Mouse (Mus musculus) frontal cortex, postnatal 36 days (tissue): ENCODE measurements around the gene Scel.

ENCODE experiments used
- DNase-seq, 2 experiments: peaks; one replicate each; pipeline ENCODE4 v3.0.0; 2022; ENCODE audit warnings: low spot score in 2 of 2

Scel gene

DNA sequence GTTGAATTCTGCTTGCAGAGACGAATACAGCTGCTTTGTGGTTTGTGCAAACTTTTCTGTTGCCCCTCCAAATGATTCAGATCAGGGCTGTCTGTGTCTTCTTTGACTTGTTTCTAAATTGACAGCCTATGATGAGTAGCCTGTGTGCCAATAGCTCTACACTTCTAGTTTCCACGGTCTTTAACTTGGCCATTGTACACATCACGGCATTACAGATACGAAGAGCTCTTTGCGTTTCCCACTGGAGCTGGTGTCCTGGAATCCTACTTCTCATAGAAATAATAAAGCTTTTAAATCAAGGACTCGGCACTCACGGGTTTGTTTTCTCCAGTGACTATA lies 300 bp downstream of the Scel start:
- no peak for DNase-seq

DNA sequence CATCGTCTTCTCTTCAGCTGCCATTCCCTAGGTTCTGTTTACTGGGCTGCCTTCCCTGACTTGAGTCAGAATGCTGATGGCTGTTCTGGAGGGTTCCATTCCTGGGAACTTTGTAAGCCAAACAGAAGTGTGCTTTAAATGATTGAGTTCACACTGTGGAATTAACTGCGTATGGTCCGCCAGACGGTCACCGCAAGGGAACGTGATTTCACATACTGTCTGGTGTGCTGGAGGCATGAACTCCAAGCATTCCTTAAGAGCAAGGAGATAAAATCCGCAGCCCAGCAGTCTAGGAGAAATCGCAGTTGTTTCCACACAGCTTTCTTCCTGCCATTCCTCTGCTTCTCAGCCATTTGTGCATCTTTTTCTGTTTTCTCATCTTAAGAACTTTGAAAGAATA lies 2.3 kb downstream of the Scel start:
- DNase-seq = no peak

DNA sequence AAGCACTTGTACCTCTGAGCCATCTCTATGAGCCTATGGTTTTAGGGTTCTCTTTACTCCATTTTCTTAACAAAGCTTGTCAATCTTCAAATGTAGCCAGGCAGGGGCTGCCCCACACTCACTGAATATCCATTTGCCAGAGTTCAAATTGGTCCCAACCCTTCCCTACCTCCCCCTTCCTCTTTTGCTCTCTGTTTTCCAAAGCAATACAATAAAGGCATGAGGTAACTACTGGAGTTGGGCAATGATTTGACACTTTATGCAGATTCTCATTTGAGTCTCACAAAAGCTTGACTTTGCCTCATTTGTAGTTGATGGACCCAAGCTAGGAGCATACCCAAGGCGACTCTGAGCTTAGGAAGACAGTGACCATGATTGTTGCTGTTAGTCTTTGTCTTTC lies 13.1 kb downstream of the Scel start:
- no peak for DNase-seq

DNA sequence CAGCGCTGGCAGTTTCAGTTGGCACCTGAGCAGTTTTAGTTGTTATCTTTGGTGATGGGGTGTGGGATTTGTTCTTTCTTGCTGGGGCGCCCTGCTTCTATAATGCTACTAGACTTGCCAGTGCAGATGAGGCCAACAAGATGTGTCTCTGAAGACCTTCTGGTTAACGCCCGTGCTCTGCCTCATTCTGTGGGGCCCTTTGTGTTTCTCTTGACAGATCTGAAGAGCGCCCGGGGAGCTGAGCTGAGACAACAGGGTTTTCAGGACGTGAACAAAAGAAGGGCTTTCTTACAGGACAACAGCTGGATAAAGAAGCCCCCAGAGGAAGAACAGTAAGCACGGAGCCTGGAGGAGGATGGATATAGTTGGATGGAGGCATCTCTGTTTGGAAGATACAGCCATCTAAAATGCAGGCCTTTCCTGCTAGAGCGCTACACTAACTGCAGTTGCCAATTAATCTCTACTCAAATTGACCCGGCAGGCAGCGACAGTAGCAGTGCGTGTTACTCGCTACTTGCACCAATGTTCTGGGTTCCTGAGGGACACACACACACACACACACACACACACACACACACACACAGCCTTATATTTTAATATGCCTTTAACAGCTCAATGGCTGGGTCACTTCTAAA lies 16.7 kb downstream of the Scel start:
- DNase-seq = no peak

DNA sequence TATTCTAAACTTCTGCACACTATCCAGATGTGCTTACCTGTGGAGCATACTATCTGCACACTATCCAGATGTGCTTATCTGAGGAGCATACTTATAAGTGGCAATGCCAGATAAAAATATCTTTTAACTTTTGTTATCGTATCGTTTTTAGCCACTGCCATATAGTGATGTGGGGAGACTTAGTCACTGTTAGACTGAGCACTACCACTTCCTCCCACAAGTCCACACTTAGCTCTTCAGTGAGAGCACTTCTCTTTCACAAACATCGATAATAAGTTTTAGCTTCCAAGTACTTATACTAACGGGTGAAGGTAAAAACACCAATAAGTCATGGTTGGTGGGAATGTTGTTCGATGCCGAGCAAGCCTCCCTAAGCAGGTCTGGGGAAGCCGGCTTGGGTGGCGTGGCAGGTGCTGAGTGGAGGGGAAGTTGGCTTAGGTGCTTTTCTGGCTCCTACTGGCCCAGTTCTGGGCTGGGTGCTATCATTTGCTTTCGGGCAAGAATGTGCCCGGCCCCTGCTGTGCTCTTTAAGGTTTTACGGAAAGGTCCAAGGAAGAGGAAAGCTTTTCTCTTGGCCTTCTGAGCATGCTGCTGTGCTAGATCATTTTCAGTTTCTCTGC lies 18.7 kb downstream of the Scel start:
- no peak for DNase-seq

DNA sequence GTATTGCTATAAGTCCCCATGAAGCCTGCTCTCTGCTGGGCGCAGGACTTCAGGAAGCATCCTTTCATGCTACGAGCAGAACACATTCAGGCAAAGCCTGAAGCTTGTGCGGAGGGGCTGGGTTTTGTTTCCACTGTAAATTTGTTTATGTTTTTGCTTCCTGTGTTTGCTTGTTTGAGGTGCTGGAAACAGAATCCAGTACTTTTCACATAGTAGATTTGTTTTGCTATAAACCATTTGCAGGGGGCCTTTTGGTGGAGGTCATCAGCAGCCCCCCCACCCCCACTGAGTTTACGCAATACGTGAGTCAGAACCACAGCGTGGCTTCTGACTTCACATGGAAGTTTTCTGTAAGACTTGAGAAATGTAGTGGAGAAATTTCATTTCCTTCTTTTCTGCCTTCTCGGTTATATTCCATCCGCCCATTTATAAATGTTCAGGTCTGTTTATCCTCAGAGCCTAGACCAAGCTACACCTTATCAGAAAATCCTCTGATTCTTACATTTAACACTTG lies 22.4 kb downstream of the Scel start:
- no peak for DNase-seq

DNA sequence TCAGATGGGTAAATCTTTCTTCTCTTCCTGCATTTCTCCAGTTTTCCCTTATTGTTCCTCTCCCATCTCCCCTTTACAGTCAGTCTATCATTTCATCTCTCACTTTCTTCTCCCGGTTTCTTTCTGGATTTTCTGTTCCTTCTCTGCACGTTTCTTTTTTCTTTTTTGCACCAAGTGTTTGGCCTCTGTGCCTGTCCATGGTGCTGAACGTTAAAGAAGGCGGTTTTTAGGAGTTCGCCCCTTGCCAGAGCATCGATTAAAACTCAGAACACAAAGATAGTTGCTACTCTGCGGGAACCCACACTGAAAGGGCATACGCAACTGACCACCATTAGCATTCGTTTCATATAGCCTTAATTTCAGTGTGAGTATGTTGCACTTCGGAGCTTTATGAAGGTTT lies 23.2 kb downstream of the Scel start:
- DNase-seq = no peak

DNA sequence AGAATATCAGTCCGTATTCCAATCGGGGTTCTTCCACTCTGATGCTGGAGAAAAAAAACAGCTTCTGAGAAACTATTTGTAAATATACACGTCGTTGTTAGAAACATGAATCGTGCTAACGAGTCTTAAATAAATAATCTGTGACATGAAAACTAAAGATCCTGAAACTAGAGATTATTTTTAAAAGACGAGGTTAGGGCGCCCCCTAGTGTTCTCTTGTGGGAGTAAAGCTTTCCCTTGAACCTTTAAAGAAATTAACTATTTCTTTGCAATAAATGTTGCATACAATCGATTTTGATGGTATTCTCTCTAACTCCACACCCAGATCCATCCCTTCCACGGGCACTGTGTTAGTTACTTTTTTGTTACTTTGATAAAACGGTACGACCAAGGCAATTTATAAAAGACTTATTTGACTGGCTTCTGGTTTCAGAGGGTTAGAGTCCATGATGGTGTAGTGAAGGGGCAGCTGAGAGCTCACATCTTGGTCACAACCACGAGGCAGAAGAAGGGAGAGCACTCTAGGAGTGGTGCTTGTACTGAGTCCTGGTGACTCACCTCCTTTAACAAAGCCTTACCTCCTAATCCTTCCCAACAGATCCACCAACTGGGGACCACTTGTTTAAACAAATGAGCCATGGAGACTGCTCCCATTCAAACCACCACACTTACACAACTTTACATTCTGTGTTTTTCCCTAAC lies 24.4 kb downstream of the Scel start:
- DNase-seq = peak; percentile 46 to 76

DNA sequence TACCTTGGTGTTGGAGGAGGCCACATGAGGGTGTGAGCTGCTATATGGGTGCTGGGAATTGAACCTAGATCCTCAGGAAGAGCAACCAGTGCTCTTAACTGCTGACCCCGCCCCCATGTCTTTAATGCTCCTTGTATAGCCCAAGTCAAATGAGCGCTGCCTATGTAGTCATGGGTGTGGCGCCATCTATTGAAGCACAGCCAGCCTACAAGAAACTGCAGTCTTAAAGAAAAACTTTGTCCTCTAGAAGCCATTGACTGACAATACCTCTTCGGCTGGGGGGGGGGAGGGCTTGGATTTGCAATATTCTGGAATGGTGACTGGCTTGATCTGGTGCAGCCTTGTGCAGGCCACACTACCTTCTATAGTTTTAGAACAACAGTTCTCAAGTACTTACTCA lies 26.7 kb downstream of the Scel start:
- no peak for DNase-seq

DNA sequence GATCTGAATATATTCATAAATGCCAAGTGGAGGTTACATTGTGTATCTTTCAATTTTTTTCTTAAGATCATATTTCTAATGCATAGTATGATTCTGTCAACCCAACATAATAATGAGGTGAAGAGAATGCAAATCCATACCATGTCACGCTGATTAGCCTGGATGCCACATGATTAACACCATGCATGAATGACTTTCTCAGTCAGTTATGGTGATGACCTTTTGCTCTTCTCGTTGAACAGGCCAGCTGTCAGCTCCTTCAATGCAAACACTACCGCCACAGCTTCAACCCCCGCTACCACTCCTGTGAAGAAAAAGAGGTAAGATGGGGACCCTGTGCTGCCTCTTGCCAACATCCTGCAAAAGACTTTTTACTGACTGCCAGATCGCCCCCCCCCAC lies 28.5 kb downstream of the Scel start:
- no peak for DNase-seq

DNA sequence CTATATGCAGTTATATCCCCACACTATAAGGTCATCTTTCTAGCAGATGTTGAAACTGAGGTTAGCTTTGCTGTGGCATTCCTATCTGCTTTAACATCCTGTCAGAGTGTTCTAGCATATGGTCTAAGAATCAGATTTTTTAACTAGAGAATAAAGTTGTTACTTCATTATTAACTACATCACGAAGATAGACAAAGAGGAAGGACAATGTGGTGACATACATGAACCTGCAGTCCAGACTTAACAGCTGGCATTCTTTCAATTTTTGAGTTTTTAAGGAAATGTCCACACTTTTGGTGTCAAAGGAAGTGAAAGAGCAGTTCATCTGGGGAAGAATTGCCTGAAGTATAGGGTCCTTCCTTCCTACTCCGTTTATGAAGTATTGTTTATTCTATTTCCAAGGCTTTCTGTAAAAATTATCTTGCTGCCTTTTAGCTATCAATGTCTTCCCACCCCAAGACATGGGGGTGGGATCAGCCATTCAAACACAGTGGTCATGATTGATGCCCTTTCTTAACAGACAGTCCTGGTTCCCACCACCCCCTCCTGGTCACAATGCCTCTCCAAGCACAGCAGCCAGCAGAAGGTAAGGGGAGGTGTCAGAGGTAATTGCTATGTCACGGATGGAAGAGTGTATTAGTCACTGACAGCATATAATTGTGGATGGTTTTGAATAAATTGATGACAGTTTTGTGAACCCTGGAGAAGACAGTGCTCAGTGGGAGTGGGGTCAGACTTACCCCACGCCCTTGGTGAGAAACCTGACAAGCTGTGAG lies 30.4 kb downstream of the Scel start:
- no peak for DNase-seq

DNA sequence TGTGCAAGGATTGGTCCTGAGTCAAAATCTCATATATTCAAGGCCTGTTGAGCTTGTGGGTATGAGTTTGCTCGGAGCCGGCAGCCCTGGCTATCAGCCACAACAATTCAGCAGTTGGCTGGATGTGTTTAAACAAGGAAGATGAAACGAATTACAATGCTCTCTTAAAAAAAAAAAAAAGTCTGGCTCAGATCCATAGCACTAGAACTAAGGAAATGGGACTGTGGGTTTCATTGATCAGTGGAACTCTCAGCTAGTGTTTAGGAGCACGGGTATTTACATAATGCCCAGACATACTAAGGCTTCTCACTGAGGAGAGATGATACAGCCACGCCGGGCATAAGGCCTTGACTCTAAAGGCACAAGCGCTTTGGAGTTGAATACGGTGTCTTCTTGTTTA lies 32.6 kb downstream of the Scel start:
- peak in 1 of 2 experiments; percentile 8 for DNase-seq

DNA sequence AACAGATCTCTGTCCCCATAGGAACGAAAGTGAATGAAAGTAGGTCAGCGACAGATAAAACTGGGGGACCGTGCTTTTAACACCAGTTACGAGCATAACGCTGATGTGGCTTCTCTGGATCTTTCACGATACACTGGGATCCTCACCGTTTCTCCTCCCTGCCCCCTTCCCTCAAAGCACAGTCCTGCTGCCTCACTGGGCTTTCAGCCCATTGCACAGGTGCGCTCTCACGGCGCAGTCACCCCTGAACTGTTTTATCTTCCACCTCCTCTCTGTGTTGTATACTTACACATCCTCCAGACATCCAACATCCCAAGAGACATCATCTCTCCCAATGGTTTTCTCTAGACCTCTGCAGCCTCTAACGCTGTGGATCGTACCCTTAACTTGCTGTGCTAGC lies 33.1 kb downstream of the Scel start:
- DNase-seq = no peak

DNA sequence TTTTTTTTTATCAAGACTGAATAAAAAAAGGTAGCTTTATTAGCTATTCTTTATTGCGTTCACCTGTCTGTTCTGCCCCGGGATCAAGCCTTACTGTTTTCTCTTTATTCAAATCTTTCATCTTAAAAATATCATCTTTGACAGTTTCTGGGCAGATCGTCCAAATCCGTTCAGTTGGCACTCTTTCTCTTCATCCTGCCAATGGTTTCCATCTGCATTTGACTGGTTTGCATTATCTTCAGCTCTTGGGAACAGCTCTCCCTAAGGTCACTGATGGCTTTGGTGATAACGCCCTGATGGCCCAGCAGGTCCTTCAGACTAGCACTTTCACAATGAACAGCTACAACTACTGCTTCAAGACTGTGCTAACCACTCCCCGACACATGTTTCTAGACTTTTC lies 35.1 kb downstream of the Scel start:
- no peak for DNase-seq

DNA sequence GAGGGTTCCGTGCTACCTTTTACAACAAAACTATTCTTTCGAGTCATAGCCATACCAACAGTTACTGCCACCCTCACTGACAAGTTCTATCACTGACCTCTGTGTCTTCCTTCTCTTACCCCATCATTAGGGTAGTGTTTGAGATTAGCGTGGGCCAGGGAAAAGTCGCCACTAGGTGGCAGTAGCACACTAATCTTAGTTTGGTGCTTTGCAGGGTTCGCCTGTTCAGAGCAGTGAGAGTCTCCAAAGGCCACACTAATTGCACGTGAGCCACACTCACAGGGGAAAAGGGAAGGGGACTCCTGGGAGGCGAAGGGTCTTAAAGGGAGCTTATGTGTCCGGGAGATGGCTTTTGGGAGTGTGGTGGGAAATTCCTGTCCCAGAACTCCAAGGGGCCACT lies 37.3 kb downstream of the Scel start:
- DNase-seq = peak; percentile 89 to 93

DNA sequence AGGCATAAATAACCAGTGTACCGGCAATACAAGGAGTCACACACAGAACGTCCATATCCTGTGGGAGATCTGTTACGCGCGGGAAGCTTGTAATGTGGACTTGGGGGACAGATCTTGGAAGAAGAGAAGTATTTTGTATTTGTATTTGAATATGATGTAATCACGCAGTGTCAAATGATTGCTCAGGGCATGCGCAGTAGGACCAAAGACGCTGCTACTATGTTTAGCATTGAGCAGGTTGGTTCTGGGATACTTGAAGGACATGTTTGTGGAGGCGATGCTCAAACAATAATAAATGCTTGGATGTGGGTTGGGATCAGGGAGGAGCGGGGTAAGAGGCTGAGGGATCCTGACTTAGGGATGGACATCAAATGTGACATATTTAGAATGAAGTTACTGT lies 37.8 kb downstream of the Scel start:
- no peak for DNase-seq

DNA sequence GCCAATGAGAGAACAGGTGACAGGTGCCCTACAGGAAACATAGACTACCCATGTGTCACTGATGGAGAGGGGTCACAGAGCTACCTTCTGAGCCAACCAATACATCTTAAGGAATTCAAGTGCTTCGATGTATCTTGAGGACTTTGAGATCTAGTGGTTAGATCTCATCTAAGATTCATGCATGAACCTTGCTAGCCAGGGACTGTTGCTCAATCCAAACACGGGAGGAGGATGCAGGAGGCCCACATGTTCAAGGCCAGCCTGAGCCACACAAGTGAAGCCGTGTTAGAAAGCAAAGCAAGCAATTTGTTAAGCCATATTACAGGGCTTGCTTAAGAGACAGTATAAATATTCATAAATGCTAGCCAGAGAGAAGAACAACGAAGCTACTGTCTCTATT lies 38.8 kb downstream of the Scel start:
- no peak for DNase-seq

DNA sequence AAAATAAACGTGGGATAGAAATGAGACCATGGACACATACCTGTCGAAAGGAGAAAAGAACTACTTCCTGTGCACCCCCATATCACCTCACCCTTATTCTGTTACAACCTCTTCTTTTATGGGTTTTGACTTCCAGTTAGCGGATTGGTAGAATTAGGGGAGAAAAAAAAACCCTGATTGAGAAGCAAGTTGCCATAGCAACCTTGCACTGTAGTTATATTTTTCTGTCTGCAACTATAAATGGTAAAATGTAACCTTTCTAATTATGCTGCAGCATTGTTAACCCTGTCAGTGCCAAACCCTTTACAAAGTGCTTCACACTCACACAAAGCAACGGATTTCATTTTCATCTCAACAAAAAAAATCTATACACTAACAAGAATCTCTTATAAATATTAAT lies 39.2 kb downstream of the Scel start:
- peak in 1 of 2 experiments; percentile 47 for DNase-seq

DNA sequence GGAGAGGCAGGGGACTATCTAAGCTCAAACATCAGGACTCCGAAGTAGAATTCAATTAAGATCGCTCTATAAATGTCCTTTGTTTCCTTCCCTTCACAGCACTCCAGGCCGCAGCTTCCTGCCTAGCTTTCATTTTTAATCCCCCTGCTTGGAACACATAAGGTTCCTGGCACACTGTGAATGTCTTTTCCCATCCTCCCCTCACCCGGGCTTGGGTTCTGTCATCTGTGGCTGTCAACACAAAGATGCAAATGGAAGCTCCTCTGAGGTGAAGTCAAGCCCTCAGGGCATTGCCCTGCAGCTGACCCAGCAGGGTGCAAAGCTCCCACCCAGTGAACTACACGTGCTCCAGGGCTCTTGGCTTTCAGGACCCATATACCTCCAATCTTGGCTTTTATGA lies 43.5 kb downstream of the Scel start:
- no peak for DNase-seq

DNA sequence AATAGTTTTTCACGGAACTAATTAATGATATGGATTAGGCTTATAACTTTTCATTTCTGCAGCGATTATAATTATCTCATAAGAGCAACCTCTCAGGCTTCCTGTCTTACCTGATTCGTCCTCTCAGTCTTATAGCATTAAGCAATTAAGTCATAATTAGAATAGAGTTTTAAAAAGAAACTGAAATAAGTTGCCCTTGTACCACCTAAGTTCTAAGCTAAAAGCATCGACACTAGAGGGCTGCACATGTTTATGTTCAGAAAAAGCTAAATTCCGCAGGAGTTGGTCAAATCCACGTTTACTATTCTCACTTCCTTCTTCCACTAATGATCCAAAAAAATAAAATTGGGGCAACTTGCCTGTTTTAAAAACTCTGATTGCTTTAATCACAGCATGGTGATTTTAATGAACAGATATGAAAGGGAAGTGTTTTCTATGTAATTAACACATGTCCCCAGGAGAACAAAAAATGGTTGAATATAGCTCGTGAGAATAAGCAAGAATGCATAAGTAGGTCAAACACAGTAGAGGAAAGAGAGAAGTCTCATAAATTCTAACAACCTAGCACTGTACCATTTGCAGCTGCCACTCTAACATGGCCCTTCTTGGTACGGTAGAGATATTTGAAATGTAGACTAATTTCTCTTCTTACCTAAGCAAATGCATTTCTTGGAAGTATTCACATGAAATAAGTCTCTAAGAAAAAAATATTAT lies 48.4 kb downstream of the Scel start:
- no peak for DNase-seq

DNA sequence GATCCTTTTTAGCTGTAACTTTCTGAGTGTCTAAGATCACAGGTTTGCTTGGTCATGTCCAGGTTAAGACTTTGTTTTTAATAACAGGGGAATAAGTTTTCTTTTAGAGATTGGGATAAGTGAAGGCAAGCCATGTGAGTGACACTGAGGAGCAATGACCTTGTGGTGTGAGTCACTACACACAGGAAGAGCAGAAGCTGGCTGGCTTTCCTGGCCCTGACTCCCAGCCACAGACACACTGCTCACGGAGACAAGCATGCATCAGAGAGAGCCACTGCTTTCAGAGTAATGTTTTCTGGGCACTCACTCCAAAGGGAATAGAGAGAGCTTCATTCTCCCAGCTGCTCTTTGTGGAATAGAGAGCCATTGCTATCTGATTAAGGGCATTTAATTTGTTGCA lies 54.8 kb downstream of the Scel start:
- DNase-seq = no peak

DNA sequence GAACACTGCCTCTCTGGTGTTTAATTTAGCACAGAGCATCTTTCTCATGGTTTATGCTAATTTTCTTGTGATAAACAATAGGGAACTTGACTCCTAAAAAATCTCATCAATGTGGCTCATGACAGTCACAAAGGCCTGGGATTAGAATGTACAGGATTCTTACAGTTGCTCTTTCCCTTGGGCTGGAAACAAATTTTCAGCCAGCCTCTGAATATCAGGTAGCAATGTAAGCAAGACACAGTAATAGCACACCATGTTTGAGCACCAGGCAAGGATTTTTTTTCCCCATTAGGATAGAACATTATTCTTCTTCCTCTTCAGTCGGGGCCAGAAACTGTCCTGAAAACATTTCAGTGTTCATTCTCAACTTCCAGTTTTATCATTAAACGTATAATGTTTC lies 55.3 kb downstream of the Scel start:
- no peak for DNase-seq
